Mouse (Mus musculus) embryo, embryonic 11.5 days (tissue): Measurements from ENCODE around the gene Pga5.

Experiments
- DNase-seq: peaks from one replicate; pipeline ENCODE4 v3.0.0-alpha.2; 2012; ENCODE audit warnings: low read depth, low spot score

Pga5 gene

GRCm38 (mm10) chr19:10703470-10703869, 25.6 kb upstream of the Pga5 start:
- DNase-seq: no peak

GRCm38 (mm10) chr19:10702125-10702524, 24.3 kb upstream of the Pga5 start:
- no peak for DNase-seq

DNA sequence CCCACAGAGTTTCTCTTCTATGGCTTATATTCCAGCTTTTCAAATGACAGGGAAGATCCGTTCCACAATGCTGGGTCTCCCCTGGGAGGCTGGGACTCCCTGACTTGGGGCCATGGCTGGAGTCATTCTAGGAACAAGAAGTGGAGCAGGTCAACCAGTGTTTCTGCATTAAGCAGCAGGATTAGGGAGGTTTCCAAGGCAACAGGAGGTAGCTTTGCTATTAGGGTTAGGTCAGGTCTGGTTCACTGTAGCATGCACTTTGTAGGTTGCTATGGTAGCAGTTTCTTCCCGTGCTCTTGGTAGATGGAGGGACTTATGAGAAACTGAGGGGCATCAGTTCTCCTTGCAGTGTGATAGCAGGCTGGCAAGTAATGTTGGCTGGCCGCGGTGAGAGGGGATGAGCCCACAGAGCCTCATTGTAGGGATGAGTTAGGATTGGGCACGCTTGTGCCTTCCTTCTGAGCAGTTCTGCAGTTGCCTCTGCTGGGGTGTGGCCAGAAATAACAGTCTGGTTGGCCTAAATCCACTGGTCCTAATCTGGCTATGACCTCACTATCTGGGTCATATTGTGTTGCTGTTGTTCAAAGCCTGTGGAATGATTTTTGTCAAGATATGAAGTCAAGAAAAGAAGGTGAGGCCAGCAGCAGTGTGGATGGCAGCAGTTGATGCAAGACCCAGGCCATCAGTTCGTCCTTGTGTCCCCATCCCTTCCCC, 23.3 kb upstream of the Pga5 start:
- no peak for DNase-seq

DNA sequence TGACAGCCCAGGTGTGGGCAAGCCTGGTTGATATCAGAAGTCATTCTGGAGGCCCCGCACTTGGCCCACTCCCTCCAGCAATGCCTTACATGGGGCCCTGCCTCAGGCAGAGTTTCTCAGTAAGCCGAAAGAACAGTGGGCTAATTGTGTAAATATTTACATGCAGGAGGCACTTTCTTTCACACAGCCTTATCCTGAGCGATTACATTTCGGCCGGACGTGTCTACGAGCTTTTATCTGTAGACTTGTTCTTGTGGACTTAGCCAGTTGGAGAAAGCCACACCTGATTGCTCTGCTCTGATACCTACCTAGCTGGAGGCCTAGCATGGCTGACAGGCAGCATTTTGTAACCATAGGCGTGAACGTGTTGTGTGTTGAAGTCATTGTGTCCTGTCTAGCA, 22.0 kb upstream of the Pga5 start:
- DNase-seq: no peak

DNA sequence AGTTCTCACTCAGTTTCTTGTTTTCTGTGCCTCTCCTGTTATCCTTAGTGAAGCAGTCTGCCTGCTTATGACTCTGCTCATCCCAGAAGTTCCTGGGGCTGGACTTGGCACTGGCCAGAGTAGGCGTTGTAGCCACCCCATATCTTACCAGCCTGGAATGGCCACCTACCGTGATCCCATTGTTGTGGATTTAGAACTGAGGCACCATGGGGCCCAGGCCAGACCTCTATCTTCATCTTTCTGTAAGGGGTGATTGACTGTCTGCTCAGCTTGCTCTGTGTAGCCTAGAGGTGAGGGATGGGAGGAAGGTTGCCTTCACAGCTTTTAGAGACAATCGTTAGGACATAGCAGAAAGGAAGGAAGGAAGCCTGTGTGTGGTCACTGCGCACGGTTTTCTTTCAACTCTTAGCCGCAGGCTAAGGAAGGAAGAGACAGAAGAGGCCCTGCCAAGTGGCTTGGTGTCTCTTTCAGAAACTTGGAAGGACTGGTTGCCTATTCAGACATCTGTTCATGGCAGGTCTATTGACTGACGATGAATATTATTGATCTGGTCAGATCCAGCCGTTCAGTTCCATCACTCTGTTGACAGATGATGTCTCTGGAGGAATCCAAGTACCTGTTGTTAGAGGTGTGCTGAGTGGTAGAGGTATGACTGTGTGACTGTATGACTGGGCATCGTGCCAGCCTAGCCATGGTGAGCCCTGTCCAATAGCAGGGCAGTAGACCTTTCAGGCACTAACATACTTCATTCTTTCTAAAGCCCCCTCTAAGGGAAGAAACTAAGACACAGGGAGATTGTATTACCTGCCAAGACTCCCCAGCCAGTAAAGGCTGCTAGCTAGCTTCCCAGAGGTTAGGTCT, 20.5 kb upstream of the Pga5 start:
- DNase-seq: no peak

- DNase-seq: no peak
Measured at GRCm38 (mm10) chr19:10695801-10696200, 17.9 kb upstream of the Pga5 start.

DNA sequence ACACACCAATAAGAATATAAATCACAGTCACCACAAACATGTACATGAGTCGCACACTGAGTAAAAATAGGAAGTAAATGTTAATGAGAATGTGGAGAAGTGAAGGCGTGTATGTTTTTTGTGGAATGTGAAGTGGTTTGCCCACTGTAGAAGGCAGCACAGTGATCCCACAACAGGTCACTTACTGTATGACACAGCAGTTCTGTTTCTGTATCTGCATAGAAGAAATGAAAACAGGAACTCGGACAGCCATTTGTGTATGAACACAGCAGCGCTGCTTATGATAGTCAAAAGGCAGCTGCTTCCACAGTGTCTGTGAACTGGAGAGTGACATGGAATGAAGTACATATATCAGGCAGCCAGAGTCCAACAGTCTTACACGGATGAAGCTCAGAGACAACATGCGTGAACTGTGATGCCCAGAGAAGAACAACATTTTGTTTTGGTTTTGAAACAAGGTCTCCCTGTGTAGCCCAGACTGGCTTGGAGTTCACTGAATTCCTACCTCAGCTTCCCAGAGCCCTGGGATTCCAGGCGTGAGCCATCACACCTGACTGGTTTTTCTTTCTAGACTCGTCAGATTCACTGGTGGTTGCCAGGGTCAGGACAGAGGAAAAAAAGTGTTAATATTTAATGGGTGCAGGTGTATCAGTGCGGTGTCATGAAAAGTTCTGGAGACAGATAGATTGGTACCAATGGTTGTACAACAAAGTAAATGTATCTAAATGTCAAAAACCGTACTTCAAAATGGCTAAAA, 16.2 kb upstream of the Pga5 start:
- DNase-seq: no peak

- DNase-seq: no peak
Measured at GRCm38 (mm10) chr19:10692361-10692760, 14.5 kb upstream of the Pga5 start.

DNA sequence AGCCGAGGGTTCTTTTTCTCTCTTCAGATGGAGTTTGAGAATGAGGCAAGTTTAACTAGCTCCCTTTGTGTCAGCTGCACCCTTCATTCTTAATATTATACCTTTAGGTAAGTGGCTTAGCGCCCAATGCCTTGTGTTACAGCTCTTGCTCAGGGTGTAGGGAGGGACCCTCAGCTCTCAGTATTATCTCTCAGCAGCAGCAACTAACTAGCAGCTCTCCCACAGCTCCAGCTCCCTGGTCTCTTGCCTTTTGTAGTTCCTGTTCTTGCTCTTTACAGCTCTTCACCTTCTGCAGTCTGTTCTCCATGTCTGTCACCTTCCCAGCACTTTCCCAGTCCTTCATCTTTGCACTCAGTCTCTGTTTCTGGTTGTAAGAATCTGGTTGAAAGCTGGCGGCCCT, 13.8 kb upstream of the Pga5 start:
- no peak for DNase-seq

DNA sequence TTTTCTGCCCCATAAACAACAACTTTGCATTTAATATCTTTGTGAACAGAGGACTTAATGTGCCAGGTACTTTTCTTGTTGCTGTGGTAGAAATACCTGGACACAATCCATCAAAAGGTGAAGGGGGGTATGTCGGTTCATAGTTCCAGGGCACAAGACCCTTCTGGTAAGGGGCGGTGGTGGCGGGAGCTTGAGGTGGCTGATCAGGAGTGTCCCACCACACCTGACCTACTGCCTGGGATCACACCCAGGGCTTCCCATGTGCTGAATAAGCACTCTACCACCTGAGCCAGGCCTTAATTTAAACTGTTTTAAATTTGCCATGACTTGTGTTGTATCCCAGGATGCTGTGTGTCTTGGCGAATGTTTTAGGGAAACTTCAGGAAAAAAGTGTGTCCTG, 13.2 kb upstream of the Pga5 start:
- no peak for DNase-seq

DNA sequence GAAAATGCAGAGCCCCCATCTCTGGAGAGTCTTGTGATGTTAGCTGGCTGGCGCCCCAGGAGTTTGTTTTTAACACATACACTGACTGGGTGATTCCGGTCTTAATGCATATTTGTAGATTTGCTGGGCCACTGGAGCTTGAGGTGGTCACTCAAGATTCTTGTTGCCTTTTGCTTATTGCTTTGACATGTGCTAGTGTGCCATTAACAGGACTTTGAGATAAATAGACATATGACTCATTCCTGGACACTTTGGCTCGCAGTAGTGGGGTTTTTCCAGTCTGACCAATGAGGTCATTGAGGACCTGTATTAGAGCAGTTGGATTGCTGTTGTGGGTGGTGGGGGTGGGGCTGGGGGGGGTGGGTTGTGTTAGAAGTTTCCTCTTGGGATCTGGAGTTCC, 12.5 kb upstream of the Pga5 start:
- DNase-seq: no peak

GRCm38 (mm10) chr19:10689470-10690166, 11.7 kb upstream of the Pga5 start:
- DNase-seq: no peak

- DNase-seq: peak; percentile 91
Measured at GRCm38 (mm10) chr19:10688537-10689352, 10.9 kb upstream of the Pga5 start, which contains the start of gene Vps37c. TSS of gene Vps37c (plus strand) at chr19:10688735.

DNA sequence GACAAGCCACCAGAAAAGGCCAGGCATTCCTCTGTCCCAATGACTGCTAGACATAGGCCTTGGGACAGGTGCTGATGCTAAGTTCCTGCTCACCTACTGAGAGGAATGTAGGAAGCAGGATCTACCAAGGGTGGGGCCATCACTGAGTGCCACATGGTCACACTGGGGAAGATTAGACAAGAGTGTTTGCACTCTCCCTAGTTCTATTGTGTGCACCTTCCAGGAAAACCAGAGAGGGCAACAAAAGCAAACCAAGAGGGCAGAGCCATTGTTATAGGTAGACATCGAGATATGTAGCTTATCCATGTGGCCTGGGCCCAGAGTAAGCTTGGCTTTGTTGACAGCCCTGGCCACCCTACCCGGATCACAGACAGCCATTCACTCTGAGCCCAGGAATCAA, 7.9 kb upstream of the Pga5 start:
- no peak for DNase-seq

DNA sequence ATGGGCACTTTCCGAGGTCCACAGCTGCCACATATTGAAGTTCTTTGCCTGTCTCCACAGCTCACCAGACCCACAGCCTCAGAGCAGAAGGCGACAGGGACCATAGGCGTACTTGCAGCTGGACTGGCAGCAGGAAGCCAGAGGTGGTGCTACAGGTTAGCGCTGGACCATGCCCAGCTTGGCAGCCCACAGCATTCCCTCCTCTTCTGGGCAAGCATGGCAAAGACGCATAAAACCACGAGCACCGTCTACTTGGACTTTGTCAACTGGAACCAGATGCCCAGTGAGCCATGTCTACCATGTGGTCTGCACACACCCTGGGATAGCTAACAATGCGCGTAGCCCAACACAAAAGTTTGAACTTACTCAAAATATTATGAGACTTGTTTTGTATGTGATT, 7.2 kb upstream of the Pga5 start:
- no peak for DNase-seq

GRCm38 (mm10) chr19:10681571-10681970, 3.7 kb upstream of the Pga5 start:
- DNase-seq: no peak

DNA sequence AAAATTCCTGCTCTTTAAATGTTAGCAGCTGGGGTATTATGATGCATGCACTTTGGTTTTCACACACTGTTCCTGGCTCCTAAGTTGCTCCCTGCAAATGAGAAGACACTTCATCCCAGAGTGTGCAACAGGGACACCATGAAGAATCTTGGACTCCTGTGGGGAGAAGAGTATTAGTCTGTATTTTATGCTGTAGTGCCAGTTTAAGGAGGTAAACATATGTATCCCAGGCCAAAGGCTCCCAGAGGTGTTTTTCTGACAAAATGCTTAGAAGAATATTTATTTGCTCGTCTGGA, 849 bp upstream of the Pga5 start:
- no peak for DNase-seq

DNA sequence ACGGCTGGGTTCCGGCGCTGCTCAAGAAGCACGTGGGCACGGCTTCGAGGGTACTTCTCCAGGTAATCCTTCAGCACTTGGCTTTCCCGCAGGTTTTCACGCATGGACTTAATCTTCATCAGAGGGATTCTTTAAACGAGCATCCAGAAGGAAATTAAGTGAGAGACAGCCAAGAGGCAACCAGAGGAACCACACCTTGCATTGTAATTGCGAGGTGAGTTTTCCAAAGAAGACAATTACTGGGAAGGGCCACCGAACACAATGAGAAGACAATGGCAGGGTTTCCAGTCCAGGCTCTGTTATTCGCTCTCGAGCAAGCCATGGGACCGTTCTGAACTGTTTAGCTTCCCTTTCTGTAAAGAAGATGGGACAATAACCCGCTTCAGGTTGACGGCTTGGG, 1.2 kb downstream of the Pga5 start:
- DNase-seq: no peak

DNA sequence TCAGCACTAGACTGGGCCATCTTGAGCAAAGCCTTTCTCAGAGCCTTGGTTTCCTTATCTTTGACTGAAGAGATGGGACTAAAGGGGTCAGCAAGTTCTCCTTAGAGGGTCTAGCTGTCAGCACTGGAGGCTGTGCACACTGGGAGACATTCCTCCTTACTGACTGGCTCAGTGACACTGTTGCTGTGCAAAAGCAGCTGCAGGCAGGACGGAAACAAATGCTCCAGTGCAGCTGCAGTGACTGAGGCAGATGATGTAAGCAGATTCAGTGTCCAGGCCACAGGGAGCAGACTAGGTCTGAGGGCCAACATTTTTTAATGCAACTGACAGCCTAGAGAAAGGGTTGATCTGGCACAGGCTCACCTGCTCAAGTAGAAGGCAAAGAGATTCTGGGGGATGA, 4.6 kb downstream of the Pga5 start:
- DNase-seq: no peak

- no peak for DNase-seq
Measured at GRCm38 (mm10) chr19:10671854-10672417, 5.9 kb downstream of the Pga5 start.

DNA sequence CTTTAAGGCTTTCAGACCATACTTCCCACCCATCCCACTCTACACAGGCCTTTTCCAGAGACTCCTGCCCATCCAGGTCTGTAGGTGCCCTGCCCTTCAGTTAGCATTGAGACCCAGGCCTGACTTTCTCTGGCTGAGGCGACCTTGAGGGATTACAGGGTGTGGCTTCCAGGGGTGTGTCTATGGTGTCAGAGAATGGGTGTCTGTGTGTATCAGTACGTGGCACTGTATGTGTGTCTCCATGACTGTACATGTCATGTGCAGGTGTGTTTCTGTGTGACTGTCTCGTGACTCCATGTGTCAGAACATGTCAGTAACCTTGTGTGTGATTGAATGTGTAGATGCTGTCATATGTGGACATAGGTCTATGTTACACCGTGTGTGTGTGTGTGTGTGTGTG, 6.6 kb downstream of the Pga5 start:
- no peak for DNase-seq
